ENCODE assay signal across 7 mouse cellular contexts in genomic region chr11:11742626-11743025, GRCm38 (mm10). TPM values are rescaled to one million over a fixed set of nuclear protein-coding genes. Genes with fewer than 3 reads are reported as not detected.
A peak's percentile ranks its signal among the peaks of the same experiment; 100 is the strongest.
DNase-seq lines count a peak whose midpoint lies in the region; ATAC-seq and TF ChIP-seq lines count a peak whose summit lies in the region.

No protein-coding gene starts in this region.

- WGBS in liver, embryonic 12.5 days (ENCODE audit: insufficient replicate concordance), result 7% methylated on average over 2 of the region's 2 CpGs

- DNase-seq in layer of hippocampus, adult 2 months (ENCODE audit: low spot score in 2 of 2), result no peak
- DNase-seq in layer of hippocampus, adult 18-20 months (ENCODE audit: low spot score in 2 of 2), result no peak
- peak; percentile 67 for DNase-seq in NIH3T3 (ENCODE audit: low read depth)
- peak; percentile 71 for DNase-seq in embryo, embryonic 10 days (ENCODE audit: low spot score)
- peak; percentile 74 for DNase-seq in spleen, adult 12 weeks (ENCODE audit: low spot score)
- no peak for DNase-seq in frontal cortex, postnatal 25 days (ENCODE audit: low spot score in 2 of 2)

- peaks cover 67% of the 10 kb centered on the region for H3K36me3 ChIP-seq in liver, embryonic 12.5 days

- peaks cover 39% of the 10 kb centered on the region for H3K4me1 ChIP-seq in liver, embryonic 12.5 days

- no peaks in the 10 kb centered on the region for H3K9me3 ChIP-seq in liver, embryonic 12.5 days (replicated peaks)

- TF ChIP-seq CTCF in layer of hippocampus, adult 2 months (conservative IDR thresholded peaks at IDR 0.05), result peak; percentile 67

- no peak overlapping the region for H3K4me3 ChIP-seq in layer of hippocampus, adult 2 months
- no peak overlapping the region for H3K4me3 ChIP-seq in liver, embryonic 12.5 days

- peak; percentile 82 for ATAC-seq in liver, embryonic 12.5 days

- peak overlapping the region; percentile 22 for H3K9ac ChIP-seq in liver, embryonic 12.5 days

- H3K4me2 ChIP-seq in liver, embryonic 12.5 days, result peak overlapping the region; percentile 20; the same call in 1 of the 2 replicates

- no peaks in the 10 kb centered on the region for H3K27me3 ChIP-seq in liver, embryonic 12.5 days (replicated peaks)

- no peak overlapping the region for H3K27ac ChIP-seq in layer of hippocampus, adult 2 months
- peak overlapping the region; percentile 87 for H3K27ac ChIP-seq in liver, embryonic 12.5 days

RNA-seq across cellular contexts. Expression of gene Ikzf1, which starts 57.8 kb away (rescaled TPM):
- 1 to 10 TPM; 2.6 to 4.0 TPM for total RNA-seq in layer of hippocampus, adult 2 months (2021)
- 1 to 10 TPM; 3.7 to 3.9 TPM for total RNA-seq in layer of hippocampus, adult 18-20 months (2021)
- 59.1 and 61.0 TPM in 2 replicates for polyA plus RNA-seq in liver, embryonic 12.5 days (2016; fragmentation: Nextera tagmentation; extraction: Ambion mirVana)

Comparison
In these comparisons a context has a peak if more than half of its experiments do, and no peak if none do; other contexts are left out.
1. DNase-seq: peak in NIH3T3 (single experiment), embryo, embryonic 10 days (single experiment) and spleen, adult 12 weeks (single experiment); none in layer of hippocampus, adult 2 months (0 of 2), layer of hippocampus, adult 18-20 months (0 of 2) and frontal cortex, postnatal 25 days (0 of 2).